Mouse (Mus musculus) E14TG2a.4 (cell line): Measurements from ENCODE around the gene Med20.

Experiments used
- CTCF ChIP-seq: conservative IDR thresholded peaks from 2 replicates; pipeline ENCODE4 v1.5.1; 2014; ENCODE audit warnings: low read length
- NANOG ChIP-seq: IDR thresholded peaks from 2 replicates; pipeline ENCODE4 v1.6.1; 2014; ENCODE audit warnings: borderline replicate concordance, low read length, mixed read lengths
- POU5F1 ChIP-seq: IDR thresholded peaks from 2 replicates; pipeline ENCODE4 v1.6.1; 2014; ENCODE audit warnings: low read length, borderline replicate concordance

DNA sequence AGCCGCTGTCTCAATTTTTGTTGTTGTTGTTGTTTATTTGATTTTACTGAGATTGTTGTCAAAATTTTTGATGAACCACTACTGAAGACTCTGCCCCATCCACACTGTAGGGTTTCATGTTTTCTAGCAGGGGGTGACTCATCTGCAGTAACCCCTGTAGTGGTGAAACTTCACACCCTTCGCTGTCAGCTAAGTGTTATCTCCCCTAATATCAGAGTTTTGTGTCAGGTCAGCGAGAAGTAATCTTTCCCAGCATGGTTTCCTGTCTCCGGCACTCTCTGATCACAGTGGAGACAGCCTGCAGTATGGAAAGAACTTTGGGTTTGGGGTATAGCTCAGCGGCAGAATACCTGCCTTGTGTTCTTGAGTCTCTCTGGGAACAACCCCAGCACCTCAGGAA lies 46.8 kb upstream of the Med20 start:
- TF ChIP-seq CTCF (no peak), NANOG (no peak), POU5F1 (no peak)
